Mouse (Mus musculus) gastrocnemius, adult 8-10 months (tissue): ENCODE measurements around the gene Kcnk7. TPM values are rescaled to one million over a fixed set of nuclear protein-coding genes. Genes with fewer than 3 reads are reported as not detected.
"Not testable (repeated sequence)": the region's sequence is repeated elsewhere in the genome, so short reads cannot be mapped to it uniquely, and the experiment has no call there.

Experiments
- DNase-seq, 2 experiments: peaks; one replicate each; pipeline ENCODE4 v3.0.0; 2022; ENCODE audit warnings: low spot score in 2 of 2
- total RNA-seq, 4 experiments: library from RNA; stranded (reverse); gene quantifications; 2 replicates each; pipeline ENCODE4 v1.2.4; 2022

The Kcnk7 gene
- total RNA-seq: not detected

- DNase-seq: no peak
Observed at GRCm38 (mm10) chr19:5704163-5704800, at the start of gene Kcnk7. Gene Kcnk7 (plus strand): TSS chr19:5704367.

GRCm38 (mm10) chr19:5654720-5655298 lies 49.4 kb upstream of the Kcnk7 start:
- DNase-seq: no peak

- DNase-seq: no peak
Observed at GRCm38 (mm10) chr19:5660942-5661751, 43.0 kb upstream of the Kcnk7 start.

GRCm38 (mm10) chr19:5662310-5662709 lies 41.9 kb upstream of the Kcnk7 start:
- DNase-seq: no peak

GRCm38 (mm10) chr19:5662981-5663913 lies 40.9 kb upstream of the Kcnk7 start, which contains the start of gene Sipa1:
Gene Sipa1 (minus strand): TSS chr19:5663707.
- peak; percentile 88 to 90 for DNase-seq

- DNase-seq: no peak
Observed at GRCm38 (mm10) chr19:5664669-5665257, 39.4 kb upstream of the Kcnk7 start.

GRCm38 (mm10) chr19:5665465-5665864 lies 38.7 kb upstream of the Kcnk7 start:
- DNase-seq: no peak

- DNase-seq: no peak
Observed at GRCm38 (mm10) chr19:5666386-5666785, 37.8 kb upstream of the Kcnk7 start.

- DNase-seq: no peak
Observed at GRCm38 (mm10) chr19:5668372-5668771, 35.8 kb upstream of the Kcnk7 start.

GRCm38 (mm10) chr19:5680432-5680831 lies 23.7 kb upstream of the Kcnk7 start:
- no peak for DNase-seq

GRCm38 (mm10) chr19:5684236-5684635 lies 19.9 kb upstream of the Kcnk7 start:
- DNase-seq: no peak

GRCm38 (mm10) chr19:5684985-5685384 lies 19.2 kb upstream of the Kcnk7 start:
- DNase-seq: no peak

GRCm38 (mm10) chr19:5685431-5685830 lies 18.7 kb upstream of the Kcnk7 start:
- no peak for DNase-seq

- no peak for DNase-seq
Observed at GRCm38 (mm10) chr19:5685861-5686260, 18.3 kb upstream of the Kcnk7 start.

- DNase-seq: no peak
Observed at GRCm38 (mm10) chr19:5686437-5686836, 17.7 kb upstream of the Kcnk7 start.

GRCm38 (mm10) chr19:5686954-5687353 lies 17.2 kb upstream of the Kcnk7 start:
- DNase-seq: not testable (repeated sequence)

- DNase-seq: no peak
Observed at GRCm38 (mm10) chr19:5687738-5688137, 16.4 kb upstream of the Kcnk7 start.

- peak; percentile 92 to 97 for DNase-seq
Observed at GRCm38 (mm10) chr19:5688200-5689087, 15.7 kb upstream of the Kcnk7 start, which contains the start of the genes Map3k11 and Pcnx3. Gene Map3k11 (plus strand): TSS chr19:5688742. Gene Pcnx3 (minus strand): TSS chr19:5688908.

GRCm38 (mm10) chr19:5689088-5689428 lies 15.1 kb upstream of the Kcnk7 start:
- no peak for DNase-seq
